Mouse (Mus musculus) liver, embryonic 14.5 days (tissue): ENCODE data around the gene Filip1l. TPM values are rescaled to one million over a fixed set of nuclear protein-coding genes. Genes with fewer than 3 reads are reported as not detected.

Source experiments
- ATAC-seq: fragments of 200-750 bp; cut with Nextera tagmentation; 2 replicates; pipeline ENCODE4 v1.8.0; 2017; ENCODE audit warnings: moderate number of reproducible peaks, mild to moderate bottlenecking, moderate library complexity; ENCODE audit not compliant: insufficient read depth
- DNase-seq, 3 experiments: peaks; one replicate each; pipeline ENCODE4 v3.0.0-alpha.2; 2012 to 2013; ENCODE audit warnings: low read depth in 3 of 3, low spot score in 3 of 3
- H3K27ac ChIP-seq: fragments of 300-500 bp; sonication (generic); 2 replicates; pipeline ENCODE4 v1.5.1; 2014; ENCODE audit warnings: moderate library complexity, mild to moderate bottlenecking, control low read depth, inconsistent platforms
- H3K27me3 ChIP-seq: fragments of 300-500 bp; sonication (generic); 2 replicates; pipeline ENCODE4 v1.6.1; 2014; ENCODE audit warnings: mild to moderate bottlenecking, low read length, moderate library complexity; ENCODE audit not compliant: control insufficient read depth, insufficient read depth
- H3K36me3 ChIP-seq: fragments of 300-500 bp; sonication (generic); replicated peaks from 2 replicates; pipeline ENCODE4 v1.6.1; 2014; ENCODE audit warnings: low read depth; ENCODE audit not compliant: control insufficient read depth, insufficient read depth
- H3K4me1 ChIP-seq, 2 experiments: fragments of 200-500 bp in 1 of 2; fragments of 300-500 bp in 1 of 2; sonication (generic) in 1 of 2; replicated peaks; 2 replicates each; pipeline ENCODE4 v1.6.1; 2012 to 2014; ENCODE audit warnings: antibody characterized with exemption in 1 of 2, inconsistent platforms in 1 of 2, low read length in 1 of 2; ENCODE audit not compliant: control insufficient read depth in 2 of 2, insufficient read depth in 2 of 2
- H3K4me2 ChIP-seq: fragments of 300-500 bp; sonication (generic); 2 replicates; pipeline ENCODE4 v1.6.1; 2014; ENCODE audit warnings: low read depth, mild to moderate bottlenecking, control low read depth, moderate library complexity
- H3K4me3 ChIP-seq, 2 experiments: fragments of 200-500 bp in 1 of 2; fragments of 300-500 bp in 1 of 2; sonication (generic) in 1 of 2; 2 replicates each; pipeline ENCODE4 v1.5.1; 2012 to 2014; ENCODE audit warnings: low read depth in 2 of 2, low read length in 2 of 2, mild to moderate bottlenecking in 2 of 2, control low read depth in 1 of 2, inconsistent platforms in 1 of 2, moderate library complexity in 1 of 2; ENCODE audit not compliant: insufficient read depth in 1 of 2
- H3K9ac ChIP-seq: fragments of 300-500 bp; sonication (generic); replicated peaks from 2 replicates; pipeline ENCODE4 v1.6.1; 2014; ENCODE audit warnings: mild to moderate bottlenecking, control low read depth, moderate library complexity
- H3K9me3 ChIP-seq: fragments of 300-500 bp; sonication (generic); 2 replicates; pipeline ENCODE4 v1.6.1; 2016; ENCODE audit warnings: low read length, mixed read lengths; ENCODE audit not compliant: control insufficient read depth
- CTCF ChIP-seq: IDR thresholded peaks from 2 replicates; pipeline ENCODE4 v1.5.1; 2016; ENCODE audit warnings: antibody characterized with exemption, low read depth, control low read depth
- EP300 ChIP-seq: IDR thresholded peaks from 2 replicates; pipeline ENCODE4 v1.6.1; 2016; ENCODE audit warnings: antibody characterized with exemption, low read depth
- WGBS: fragments of 180-500 bp; shearing (Covaris S2); extraction: QIAGEN DNeasy Blood & Tissue Kit; methylation state at CpG from one replicate; pipeline ENCODE4 v1.1.7; 2014; ENCODE audit not compliant: insufficient replicate concordance; 5-methylcytosine and 5-hydroxymethylcytosine counted together
- polyA plus RNA-seq, 2 experiments: library from polyadenylated mRNA; depleted of rRNA in 1 of 2; stranded (reverse) in 1 of 2; unstranded in 1 of 2; fragments of >200 nt; fragmentation: Nextera tagmentation in 1 of 2; extraction: Ambion mirVana in 1 of 2; gene quantifications; 2 replicates each; pipeline versions ENCODE4 v1.2.1 to v1.2.3; 2012 to 2014

Filip1l gene
- polyA plus RNA-seq, 2 experiments: 2.1 to 3.3 TPM

GRCm38 (mm10) chr16:57549061-57550037 lies 196.5 kb downstream of the Filip1l start:
- no peaks in the 10 kb centered on the region for H3K9me3 ChIP-seq
- peak overlapping the region; percentile 56 for H3K4me3 ChIP-seq
- H3K27me3 ChIP-seq: peaks cover 17% of the 10 kb centered on the region
- peak in 1 of 3 experiments; percentile 16 for DNase-seq
- ATAC-seq: peak; percentile 68
- no peak overlapping the region for H3K27ac ChIP-seq
- WGBS: under 1% methylated on average over 61 of the region's 64 CpGs
- peak overlapping the region; percentile 63 for H3K4me2 ChIP-seq
- peak overlapping the region; percentile 38 for H3K9ac ChIP-seq
- H3K36me3 ChIP-seq: no peaks in the 10 kb centered on the region
- H3K4me1 ChIP-seq: 0 out of 4 replicates have a peak, but pooled peaks cover 0 to 3% of the 10 kb centered on the region in 2 experiments
- TF ChIP-seq CTCF: no peak
- TF ChIP-seq EP300: no peak

GRCm38 (mm10) chr16:57550088-57550487 lies 197.2 kb downstream of the Filip1l start:
- Histone ChIP-seq H3K27ac (no peak overlapping the region), H3K36me3 (no peaks in the 10 kb centered on the region), H3K9ac (no peak overlapping the region), H3K9me3 (no peaks in the 10 kb centered on the region), H3K4me1 (0 out of 4 replicates have a peak, but pooled peaks cover 0 to 3% of the 10 kb centered on the region in 2 experiments), H3K27me3 (peaks cover 17% of the 10 kb centered on the region), H3K4me2 (peak overlapping the region; percentile 63), H3K4me3 (no peak overlapping the region)
- no peak for ATAC-seq
- no peak for TF ChIP-seq EP300
- TF ChIP-seq CTCF: no peak
- no peak for DNase-seq
- 22% methylated on average over 3 of the region's 3 CpGs for WGBS

GRCm38 (mm10) chr16:57550817-57551216 lies 197.9 kb downstream of the Filip1l start:
- Histone ChIP-seq H3K9me3 (no peaks in the 10 kb centered on the region), H3K9ac (no peak overlapping the region), H3K4me3 (0 out of 4 replicates have a peak overlapping the region, but pooled peaks of 1 of the 2 experiments have one; percentile 13), H3K36me3 (no peaks in the 10 kb centered on the region), H3K27me3 (peaks cover 17% of the 10 kb centered on the region), H3K4me2 (no peak overlapping the region), H3K27ac (no peak overlapping the region), H3K4me1 (no peaks in the 10 kb centered on the region)
- TF ChIP-seq CTCF (no peak), EP300 (no peak)
- no peak for ATAC-seq
- DNase-seq: no peak
- 45% methylated on average over 2 of the region's 2 CpGs for WGBS

- no peak for ATAC-seq
- 48% methylated on average over 2 of the region's 2 CpGs for WGBS
Measured at GRCm38 (mm10) chr16:57551617-57552016, 198.7 kb downstream of the Filip1l start.

GRCm38 (mm10) chr16:57552709-57553108 lies 199.8 kb downstream of the Filip1l start:
- Histone ChIP-seq H3K4me2 (no peak overlapping the region), H3K9me3 (no peaks in the 10 kb centered on the region), H3K9ac (no peak overlapping the region), H3K4me3 (no peak overlapping the region), H3K27ac (no peak overlapping the region), H3K36me3 (no peaks in the 10 kb centered on the region), H3K27me3 (peaks cover 16% of the 10 kb centered on the region), H3K4me1 (no peaks in the 10 kb centered on the region; a peak in 1 of 4 replicates)
- no peak for ATAC-seq
- TF ChIP-seq EP300 (no peak), CTCF (no peak)
- no peak for DNase-seq
- 65% methylated on average over 5 of the region's 5 CpGs for WGBS

More at GRCm38 (mm10) chr16:57551617-57552016, 198.7 kb downstream of the Filip1l start:
- Histone ChIP-seq H3K4me1 (no peaks in the 10 kb centered on the region; a peak in 1 of 4 replicates), H3K4me2 (no peak overlapping the region), H3K27me3 (peaks cover 17% of the 10 kb centered on the region), H3K36me3 (no peaks in the 10 kb centered on the region), H3K27ac (no peak overlapping the region), H3K9me3 (no peaks in the 10 kb centered on the region), H3K9ac (no peak overlapping the region), H3K4me3 (no peak overlapping the region)
- DNase-seq: no peak
- TF ChIP-seq CTCF (no peak), EP300 (no peak)
